In genomic region chr1:160060542-160060941, GRCm38 (mm10) we compare ENCODE assay signal across 15 mouse cellular contexts. TPM values are rescaled to one million over a fixed set of nuclear protein-coding genes. Genes with fewer than 3 reads are reported as not detected.
DNase-seq lines count a peak whose midpoint lies in the region; ATAC-seq and TF ChIP-seq lines count a peak whose summit lies in the region.
"Had no signal": no experiment of that assay in that cellular context is flagged by ENCODE, and none has a peak within 500 bp of the region (broad histone marks: within the 10 kb centered on the region; RNA-seq: fewer than 3 reads in every experiment).

No protein-coding gene starts in this region.

- H3K9me3 ChIP-seq in heart, embryonic 16.5 days (replicated peaks; ENCODE audit: control insufficient read depth, low read length): no peaks in the 10 kb centered on the region
- H3K9me3 ChIP-seq in lung, embryonic 15.5 days: no peaks in the 10 kb centered on the region
- H3K9me3 ChIP-seq: kidney, embryonic 15.5 days had no signal

- H3K36me3 ChIP-seq in heart, embryonic 16.5 days (ENCODE audit: control insufficient read depth, insufficient read depth): no peaks in the 10 kb centered on the region
- no peaks in the 10 kb centered on the region for H3K36me3 ChIP-seq in lung, embryonic 15.5 days
- H3K36me3 ChIP-seq: kidney, embryonic 15.5 days had no signal

- intact Hi-C loops in gastrocnemius, adult 2 months (cut with DNase I): no loop called here
- intact Hi-C loops in left cerebral cortex, postnatal 4 days (cut with DNase I): no loop called here

- peaks cover 7% of the 10 kb centered on the region; the same call in 1 of the 2 replicates for H3K4me1 ChIP-seq in heart, embryonic 16.5 days (ENCODE audit: control insufficient read depth, insufficient read depth, low read length)
- H3K4me1 ChIP-seq in lung, embryonic 15.5 days: peaks cover 17% of the 10 kb centered on the region; the same call in 1 of the 2 replicates

- H3K27ac ChIP-seq in gastrocnemius, adult 2 months: peak overlapping the region; percentile 35; the same call in 1 of the 2 replicates
- peak overlapping the region; percentile 26; the same call in 1 of the 2 replicates for H3K27ac ChIP-seq in heart, embryonic 16.5 days (ENCODE audit: low read length)
- 0 out of 2 replicates have a peak overlapping the region, but pooled peaks have one; percentile 7 for H3K27ac ChIP-seq in lung, embryonic 15.5 days
- H3K27ac ChIP-seq: kidney, embryonic 15.5 days; layer of hippocampus, adult 2 months; macrophage had no signal

- WGBS in heart, embryonic 16.5 days: 45% methylated on average over 6 of the region's 6 CpGs
- 30% methylated on average over 6 of the region's 6 CpGs for WGBS in lung, embryonic 15.5 days

- no peak overlapping the region for H3K4me3 ChIP-seq in gastrocnemius, adult 2 months
- no peak overlapping the region for H3K4me3 ChIP-seq in heart, embryonic 16.5 days (ENCODE audit: low read length)
- H3K4me3 ChIP-seq in lung, embryonic 15.5 days: no peak overlapping the region
- H3K4me3 ChIP-seq: kidney, embryonic 15.5 days; layer of hippocampus, adult 2 months had no signal

- no peaks in the 10 kb centered on the region for H3K27me3 ChIP-seq in heart, embryonic 16.5 days (ENCODE audit: control insufficient read depth, insufficient read depth, low read length)
- no peaks in the 10 kb centered on the region for H3K27me3 ChIP-seq in lung, embryonic 15.5 days
- H3K27me3 ChIP-seq: kidney, embryonic 15.5 days had no signal

- no peak for DNase-seq in gastrocnemius, adult 2 months
- no peak for DNase-seq in gastrocnemius, adult 8-10 months (ENCODE audit: low spot score in 2 of 2)
- peak; percentile 38 for DNase-seq in CD4-positive, CD25-positive, alpha-beta regulatory T cell, adult 2 months (ENCODE audit: low read depth, low spot score)
- DNase-seq in left cerebral cortex, postnatal 4 days: no peak
- no peak for DNase-seq in frontal cortex, postnatal 10 days (ENCODE audit: low spot score in 2 of 2)
- DNase-seq: B cell, adult 2 months; right cerebral cortex, postnatal 14 days; thymus, postnatal 14 days had no signal

- no peak for TF ChIP-seq CTCF in gastrocnemius, adult 2 months (IDR thresholded peaks at IDR 0.05)

- no peak overlapping the region for H3K9ac ChIP-seq in heart, embryonic 16.5 days (ENCODE audit: low read length)
- no peak overlapping the region for H3K9ac ChIP-seq in lung, embryonic 15.5 days
- H3K9ac ChIP-seq: kidney, embryonic 15.5 days had no signal

- ATAC-seq in heart, embryonic 16.5 days (replicated peaks; ENCODE audit: extremely low read depth, insufficient read depth, low FRiP score): no peak; the same call in 1 of the 2 replicates
- peak; percentile 32; the same call in 1 of the 2 replicates for ATAC-seq in lung, embryonic 15.5 days (ENCODE audit: borderline replicate concordance, extremely low read depth, low FRiP score, low TSS enrichment)
- ATAC-seq in frontal cortex, adult (ENCODE audit: low TSS enrichment): no peak

- H3K4me2 ChIP-seq in heart, embryonic 16.5 days (ENCODE audit: low read depth, low read length): no peak overlapping the region; the same call in 1 of the 2 replicates
- H3K4me2 ChIP-seq in lung, embryonic 15.5 days: no peak overlapping the region
- H3K4me2 ChIP-seq: kidney, embryonic 15.5 days had no signal

RNA-seq across cellular contexts. Expression of gene 4930523C07Rik, which starts 16.4 kb away (rescaled TPM):
- 1 to 10 TPM; 5.2 to 8.9 TPM for total RNA-seq in gastrocnemius, adult 2 months (2021)
- 1 to 10 TPM; 2.5 to 5.5 (median 3.1) TPM for total RNA-seq in gastrocnemius, adult 8-10 months (2022)
- 19.0 and 21.9 TPM in 2 replicates for polyA plus RNA-seq in heart, embryonic 16.5 days (2015; fragmentation: Nextera tagmentation; extraction: Ambion mirVana)
- polyA plus RNA-seq in lung, embryonic 15.5 days (2015; fragmentation: Nextera tagmentation; extraction: Ambion mirVana): 26.5 and 32.5 TPM in 2 replicates
- 1 to 10 TPM; 2.3 to 3.2 TPM for total RNA-seq in left cerebral cortex, postnatal 4 days (2021)
- total RNA-seq: MEL had no signal
